Mouse (Mus musculus) neural tube, embryonic 12.5 days (tissue): ENCODE data around the gene Rnaseh2c. TPM values are rescaled to one million over a fixed set of nuclear protein-coding genes. Genes with fewer than 3 reads are reported as not detected.
A peak's percentile ranks its signal among the peaks of the same experiment; 100 is the strongest.

Experiments used
- ATAC-seq: fragments of 200-750 bp; cut with Nextera tagmentation; 2 replicates; pipeline ENCODE4 v1.8.0; 2017; ENCODE audit warnings: low read depth, mild to moderate bottlenecking, moderate TSS enrichment, moderate library complexity; ENCODE audit not compliant: low FRiP score
- H3K27ac ChIP-seq: fragments of 300-500 bp; sonication (generic); 2 replicates; pipeline ENCODE4 v1.5.1; 2016
- H3K27me3 ChIP-seq: fragments of 300-500 bp; sonication (generic); replicated peaks from 2 replicates; pipeline ENCODE4 v1.6.1; 2016; ENCODE audit warnings: mild to moderate bottlenecking
- H3K36me3 ChIP-seq: fragments of 300-500 bp; sonication (generic); 2 replicates; pipeline ENCODE4 v1.6.1; 2016; ENCODE audit warnings: mild to moderate bottlenecking
- H3K4me1 ChIP-seq: fragments of 300-500 bp; sonication (generic); 2 replicates; pipeline ENCODE4 v1.6.1; 2016
- H3K4me2 ChIP-seq: fragments of 300-500 bp; sonication (generic); replicated peaks from 2 replicates; pipeline ENCODE4 v1.6.1; 2016; ENCODE audit warnings: mild to moderate bottlenecking
- H3K4me3 ChIP-seq: fragments of 300-500 bp; sonication (generic); 2 replicates; pipeline ENCODE4 v1.5.1; 2016
- H3K9ac ChIP-seq: fragments of 300-500 bp; sonication (generic); 2 replicates; pipeline ENCODE4 v1.6.1; 2016; ENCODE audit warnings: mild to moderate bottlenecking
- H3K9me3 ChIP-seq: fragments of 300-500 bp; sonication (generic); 2 replicates; pipeline ENCODE4 v1.6.1; 2016; ENCODE audit warnings: mild to moderate bottlenecking
- WGBS: fragments of 180-500 bp; shearing (Covaris S2); methylation state at CpG from one replicate; pipeline ENCODE4 v1.1.7; 2016; 5-methylcytosine and 5-hydroxymethylcytosine counted together
- polyA plus RNA-seq: library from polyadenylated mRNA; unstranded; fragments of >200 nt; fragmentation: Nextera tagmentation; extraction: Ambion mirVana; gene quantifications from 2 replicates; pipeline ENCODE4 v1.2.1, GENCODE M21; 2016

Rnaseh2c gene
- polyA plus RNA-seq, 1 experiment from 2014 or later, result 140 TPM

DNA sequence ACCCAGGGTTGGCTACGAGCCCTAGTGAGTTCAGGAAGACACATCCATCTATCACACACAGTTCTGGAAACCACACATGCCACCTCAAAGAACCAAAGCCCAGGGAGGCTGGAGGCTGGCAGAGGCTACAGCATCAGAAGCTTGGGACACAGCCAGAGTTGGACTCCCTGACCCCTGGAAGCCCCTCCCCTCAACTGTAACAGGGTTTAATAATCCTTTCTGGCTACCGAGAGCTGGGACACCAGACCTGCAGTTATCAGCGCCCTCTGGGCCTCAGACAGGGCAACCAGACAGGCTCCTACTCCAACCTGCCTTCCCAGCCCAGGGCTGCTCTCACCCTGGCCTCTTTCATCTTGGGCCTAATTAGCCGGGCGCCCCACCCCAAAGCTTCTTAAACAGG lies 35.4 kb upstream of the Rnaseh2c start:
- ATAC-seq, result no peak
- H3K27me3 ChIP-seq, result peaks cover 63% of the 10 kb centered on the region
- 40% methylated on average over 5 of the region's 5 CpGs for WGBS

DNA sequence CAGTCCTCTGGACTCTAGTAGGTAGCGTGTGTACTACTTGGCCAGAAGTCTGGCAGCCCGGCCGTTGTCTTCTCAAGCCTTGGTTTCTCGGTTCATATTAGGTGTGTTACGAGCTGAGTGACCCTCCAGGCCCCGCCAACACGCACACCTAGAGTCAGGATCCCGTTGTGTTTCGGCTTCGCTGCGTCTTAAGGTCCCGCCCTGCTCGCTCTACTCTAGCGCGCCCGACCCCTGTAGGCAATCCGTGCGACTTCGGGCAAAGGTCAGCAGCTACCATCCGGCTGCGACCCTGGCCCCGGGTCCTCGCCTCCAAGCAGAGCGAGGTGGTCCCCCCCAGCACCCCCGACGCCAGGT lies 34.5 kb upstream of the Rnaseh2c start:
- Histone ChIP-seq H3K4me1 (peaks cover 17% of the 10 kb centered on the region), H3K27ac (no peak overlapping the region), H3K36me3 (no peaks in the 10 kb centered on the region; the same call in none of the 2 replicates), H3K9ac (peak overlapping the region; percentile 76), H3K27me3 (peaks cover 55% of the 10 kb centered on the region), H3K4me3 (peak overlapping the region; percentile 79), H3K9me3 (no peaks in the 10 kb centered on the region), H3K4me2 (peak overlapping the region; percentile 93)
- peak; percentile 4; the same call in 1 of the 2 replicates for ATAC-seq
- WGBS, result 2% methylated on average over 26 of the region's 26 CpGs

More for the DNA sequence above, 35.4 kb upstream of the Rnaseh2c start:
- Histone ChIP-seq H3K4me2 (no peak overlapping the region; the same call in 1 of the 2 replicates), H3K9ac (0 out of 2 replicates have a peak overlapping the region, but pooled peaks have one; percentile 76), H3K9me3 (no peaks in the 10 kb centered on the region), H3K36me3 (no peaks in the 10 kb centered on the region; the same call in 1 of the 2 replicates), H3K4me3 (no peak overlapping the region), H3K4me1 (peaks cover 17% of the 10 kb centered on the region), H3K27ac (no peak overlapping the region)

GRCm38 (mm10) chr19:5567534-5568469 lies 33.9 kb upstream of the Rnaseh2c start, which contains the start of gene Ap5b1:
TSS of gene Ap5b1 (plus strand) at chr19:5568025.
- Histone ChIP-seq H3K27me3 (peaks cover 49% of the 10 kb centered on the region), H3K9ac (peak within 1 kb of the TSS; percentile 76), H3K27ac (peak within 1 kb of the TSS; percentile 71), H3K4me3 (peak within 1 kb of the TSS; percentile 79), H3K4me1 (peaks cover 17% of the 10 kb centered on the region), H3K9me3 (no peaks in the 10 kb centered on the region), H3K36me3 (no peaks in the 10 kb centered on the region; the same call in none of the 2 replicates), H3K4me2 (peak within 1 kb of the TSS; percentile 93)
- under 1% methylated on average over 102 of the region's 102 CpGs for WGBS
- ATAC-seq, result peak; percentile 90

GRCm38 (mm10) chr19:5568470-5569140 lies 33.1 kb upstream of the Rnaseh2c start:
- Histone ChIP-seq H3K27me3 (peaks cover 41% of the 10 kb centered on the region), H3K9ac (peak overlapping the region; percentile 76)

GRCm38 (mm10) chr19:5569521-5569920 lies 32.2 kb upstream of the Rnaseh2c start:
- H3K4me1 ChIP-seq, result peaks cover 17% of the 10 kb centered on the region
- WGBS, result 90% methylated on average over 10 of the region's 10 CpGs
- no peak overlapping the region for H3K27ac ChIP-seq
- H3K4me3 ChIP-seq, result no peak overlapping the region
- H3K4me2 ChIP-seq, result peak overlapping the region; percentile 93; the same call in 1 of the 2 replicates
- H3K36me3 ChIP-seq, result no peaks in the 10 kb centered on the region; the same call in none of the 2 replicates
- peaks cover 33% of the 10 kb centered on the region for H3K27me3 ChIP-seq
- no peak for ATAC-seq
- no peak overlapping the region for H3K9ac ChIP-seq
- no peaks in the 10 kb centered on the region for H3K9me3 ChIP-seq

More at GRCm38 (mm10) chr19:5568470-5569140, 33.1 kb upstream of the Rnaseh2c start:
- Histone ChIP-seq H3K4me1 (peaks cover 17% of the 10 kb centered on the region), H3K4me3 (peak overlapping the region; percentile 79), H3K36me3 (no peaks in the 10 kb centered on the region; the same call in none of the 2 replicates), H3K4me2 (peak overlapping the region; percentile 93), H3K9me3 (no peaks in the 10 kb centered on the region), H3K27ac (no peak overlapping the region)
- 10% methylated on average over 27 of the region's 27 CpGs for WGBS
- peak; percentile 35 for ATAC-seq

DNA sequence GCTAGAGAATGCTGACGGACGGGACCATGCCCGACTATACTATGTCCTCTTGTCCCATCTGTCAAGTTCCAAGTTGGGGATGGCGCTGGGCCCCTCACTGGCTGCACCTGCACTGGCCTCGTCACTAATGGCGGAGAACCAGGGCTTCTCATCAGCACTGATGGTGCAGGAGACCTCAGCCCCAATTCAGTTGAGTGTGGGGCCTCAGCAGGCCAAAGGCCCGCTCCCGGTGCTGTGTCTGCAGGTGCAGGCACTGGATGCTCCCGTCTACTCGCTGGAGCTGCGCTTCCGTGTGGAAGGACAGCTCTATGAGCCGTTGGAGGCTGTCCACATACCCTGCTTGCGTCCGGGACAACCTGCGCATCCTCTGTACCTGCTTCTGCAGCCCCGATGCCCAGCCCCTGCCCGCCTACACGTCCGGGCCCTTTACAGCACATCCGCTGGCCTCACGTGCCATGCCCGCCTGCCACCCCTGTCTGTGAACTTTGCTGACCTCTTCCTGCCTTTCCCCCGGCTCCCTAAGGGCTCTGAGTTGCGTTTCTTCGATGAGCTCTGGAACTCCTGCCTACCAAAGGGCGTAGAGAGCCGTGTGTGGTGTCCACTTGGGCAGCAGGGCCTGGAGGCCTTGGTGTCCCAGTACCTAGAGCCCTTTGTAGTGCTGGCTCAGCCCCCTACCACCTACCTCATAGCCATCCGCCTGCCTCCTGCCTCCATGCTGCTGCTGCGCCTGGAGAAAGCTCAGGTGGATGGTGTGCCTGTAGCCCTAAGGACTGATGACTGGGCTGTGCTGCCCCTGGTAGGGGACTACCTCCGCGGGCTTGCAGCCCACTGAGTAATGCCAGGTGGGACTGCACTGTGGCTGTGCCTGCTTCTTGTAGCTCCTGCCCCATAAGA lies 31.1 kb upstream of the Rnaseh2c start:
- 89% methylated on average over 32 of the region's 32 CpGs for WGBS

DNA sequence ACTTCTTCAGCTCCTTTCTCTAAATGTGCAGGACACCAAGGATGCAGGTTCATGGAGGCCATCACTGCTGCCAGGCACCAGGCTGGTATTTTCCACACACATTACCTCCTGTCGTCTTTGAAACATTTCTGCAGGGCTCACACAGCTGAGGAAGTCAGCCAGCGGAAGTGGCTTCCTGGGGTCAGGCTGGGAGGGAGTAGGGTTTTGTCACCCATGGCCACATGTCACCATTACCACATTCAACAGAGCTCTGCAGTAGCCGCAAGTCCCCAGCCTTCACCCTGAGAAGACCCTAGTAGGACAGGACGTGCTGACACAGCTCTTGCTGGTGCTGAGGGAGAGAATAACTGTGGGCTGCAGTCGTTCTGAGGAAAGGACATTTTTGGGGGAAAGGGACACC lies 29.8 kb upstream of the Rnaseh2c start:
- Histone ChIP-seq H3K4me2 (no peak overlapping the region), H3K4me3 (no peak overlapping the region), H3K9ac (no peak overlapping the region), H3K27me3 (peaks cover 12% of the 10 kb centered on the region), H3K4me1 (peaks cover 15% of the 10 kb centered on the region), H3K36me3 (no peaks in the 10 kb centered on the region; the same call in none of the 2 replicates), H3K9me3 (no peaks in the 10 kb centered on the region), H3K27ac (no peak overlapping the region)
- no peak for ATAC-seq
- WGBS, result 84% methylated on average over 5 of the region's 5 CpGs

More for the DNA sequence above, 31.1 kb upstream of the Rnaseh2c start:
- Histone ChIP-seq H3K4me3 (no peak overlapping the region), H3K9ac (no peak overlapping the region), H3K27me3 (peaks cover 24% of the 10 kb centered on the region), H3K27ac (no peak overlapping the region), H3K4me1 (peaks cover 17% of the 10 kb centered on the region), H3K9me3 (no peaks in the 10 kb centered on the region), H3K36me3 (no peaks in the 10 kb centered on the region; the same call in none of the 2 replicates), H3K4me2 (no peak overlapping the region; the same call in 1 of the 2 replicates)
- no peak for ATAC-seq

DNA sequence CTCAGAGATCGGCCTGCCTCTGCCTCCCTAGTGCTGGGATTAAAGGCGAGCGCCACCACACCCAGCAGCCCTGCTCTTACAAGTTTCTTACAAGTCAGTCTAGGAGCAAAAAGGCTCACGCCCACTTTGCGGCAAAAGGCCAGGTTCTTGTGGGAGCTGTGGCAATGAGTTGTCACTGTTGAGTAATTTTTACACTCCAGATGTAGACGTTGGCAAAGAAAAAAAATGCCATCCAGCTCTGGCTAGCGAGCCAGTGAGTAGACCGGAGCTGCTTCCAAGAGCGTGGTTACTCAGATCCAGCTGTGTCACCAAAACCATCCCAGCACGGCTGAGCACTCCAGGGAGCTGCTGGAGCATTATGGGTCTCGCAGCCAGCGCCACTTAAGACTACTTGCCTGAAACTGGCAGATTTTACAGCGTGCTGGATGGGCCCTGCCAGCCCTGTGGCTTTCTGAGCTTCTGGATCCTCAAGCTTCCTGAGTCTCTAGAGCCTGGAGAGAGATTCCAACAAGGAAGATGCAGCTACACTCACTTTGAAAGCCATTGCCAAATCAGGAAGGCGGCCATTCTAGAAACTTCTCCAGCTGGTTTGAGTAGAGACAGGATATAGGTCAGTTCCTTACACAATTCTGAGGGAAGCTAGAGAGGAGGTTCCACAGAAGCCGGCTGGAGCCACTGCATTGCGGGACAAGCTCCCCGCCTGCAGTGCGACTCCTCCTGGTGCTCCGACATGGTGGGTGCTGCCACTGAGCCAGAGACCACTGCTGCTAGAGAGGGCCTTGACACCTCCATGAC lies 29.1 kb upstream of the Rnaseh2c start:
- WGBS, result 89% methylated on average over 19 of the region's 19 CpGs
- no peaks in the 10 kb centered on the region for H3K9me3 ChIP-seq
- no peak for ATAC-seq
- peaks cover 11% of the 10 kb centered on the region for H3K27me3 ChIP-seq
- H3K4me1 ChIP-seq, result peaks cover 10% of the 10 kb centered on the region
- H3K36me3 ChIP-seq, result no peaks in the 10 kb centered on the region; the same call in none of the 2 replicates
- no peak overlapping the region for H3K4me2 ChIP-seq
- H3K9ac ChIP-seq, result no peak overlapping the region
- no peak overlapping the region for H3K27ac ChIP-seq
- no peak overlapping the region for H3K4me3 ChIP-seq

- Histone ChIP-seq H3K4me1 (no peaks in the 10 kb centered on the region), H3K9ac (no peak overlapping the region), H3K27ac (no peak overlapping the region), H3K36me3 (no peaks in the 10 kb centered on the region; the same call in 1 of the 2 replicates), H3K9me3 (no peaks in the 10 kb centered on the region), H3K27me3 (no peaks in the 10 kb centered on the region), H3K4me2 (no peak overlapping the region), H3K4me3 (no peak overlapping the region)
- no peak for ATAC-seq
- 94% methylated on average over 1 of the region's 1 CpGs for WGBS
Measured at GRCm38 (mm10) chr19:5575336-5575735, 26.3 kb upstream of the Rnaseh2c start.

GRCm38 (mm10) chr19:5579971-5580370 lies 21.7 kb upstream of the Rnaseh2c start:
- ATAC-seq, result no peak
- no peaks in the 10 kb centered on the region for H3K4me1 ChIP-seq
- 68% methylated on average over 4 of the region's 4 CpGs for WGBS
- H3K4me3 ChIP-seq, result no peak overlapping the region
- no peak overlapping the region for H3K27ac ChIP-seq
- no peaks in the 10 kb centered on the region for H3K36me3 ChIP-seq
- no peak overlapping the region for H3K4me2 ChIP-seq
- no peak overlapping the region for H3K9ac ChIP-seq
- no peaks in the 10 kb centered on the region for H3K9me3 ChIP-seq
- no peaks in the 10 kb centered on the region; the same call in 1 of the 2 replicates for H3K27me3 ChIP-seq

DNA sequence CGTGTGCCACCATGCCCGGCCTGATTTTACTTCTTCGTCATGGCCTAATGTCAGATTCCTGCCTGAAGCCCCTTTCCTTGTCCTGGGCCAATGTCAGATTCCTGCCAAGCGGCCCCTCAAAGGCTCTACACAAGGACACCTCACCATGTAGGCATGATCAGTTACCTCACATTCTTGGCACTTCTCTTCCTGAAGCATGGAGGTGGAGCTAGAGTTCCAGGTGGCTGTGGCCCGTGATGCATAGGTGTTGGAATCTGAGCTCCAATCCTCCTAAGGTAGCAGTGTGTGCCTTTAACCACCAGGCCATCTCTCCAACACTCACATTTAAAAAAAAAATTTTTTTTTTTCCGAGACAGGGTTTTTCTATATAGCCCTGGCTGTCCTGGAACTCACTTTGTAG lies 20.9 kb upstream of the Rnaseh2c start:
- 89% methylated on average over 6 of the region's 6 CpGs for WGBS
- no peak for ATAC-seq
- no peaks in the 10 kb centered on the region for H3K36me3 ChIP-seq

More for the DNA sequence above, 20.9 kb upstream of the Rnaseh2c start:
- H3K4me2 ChIP-seq, result no peak overlapping the region
- H3K27me3 ChIP-seq, result no peaks in the 10 kb centered on the region; the same call in 1 of the 2 replicates
- H3K4me1 ChIP-seq, result no peaks in the 10 kb centered on the region
- H3K4me3 ChIP-seq, result no peak overlapping the region
- no peak overlapping the region for H3K27ac ChIP-seq
- no peak overlapping the region for H3K9ac ChIP-seq
- H3K9me3 ChIP-seq, result no peaks in the 10 kb centered on the region
